Mouse (Mus musculus): ENCODE data around the gene Rhno1. TPM values are rescaled to one million over a fixed set of nuclear protein-coding genes. Genes with fewer than 3 reads are reported as not detected.
"Not testable (repeated sequence)": the region's sequence is repeated elsewhere in the genome, so short reads cannot be mapped to it uniquely, and the experiment has no call there.

Gene Rhno1
- polyA plus RNA-seq, 1 experiment from 2014 or later: 68.3 TPM

DNA sequence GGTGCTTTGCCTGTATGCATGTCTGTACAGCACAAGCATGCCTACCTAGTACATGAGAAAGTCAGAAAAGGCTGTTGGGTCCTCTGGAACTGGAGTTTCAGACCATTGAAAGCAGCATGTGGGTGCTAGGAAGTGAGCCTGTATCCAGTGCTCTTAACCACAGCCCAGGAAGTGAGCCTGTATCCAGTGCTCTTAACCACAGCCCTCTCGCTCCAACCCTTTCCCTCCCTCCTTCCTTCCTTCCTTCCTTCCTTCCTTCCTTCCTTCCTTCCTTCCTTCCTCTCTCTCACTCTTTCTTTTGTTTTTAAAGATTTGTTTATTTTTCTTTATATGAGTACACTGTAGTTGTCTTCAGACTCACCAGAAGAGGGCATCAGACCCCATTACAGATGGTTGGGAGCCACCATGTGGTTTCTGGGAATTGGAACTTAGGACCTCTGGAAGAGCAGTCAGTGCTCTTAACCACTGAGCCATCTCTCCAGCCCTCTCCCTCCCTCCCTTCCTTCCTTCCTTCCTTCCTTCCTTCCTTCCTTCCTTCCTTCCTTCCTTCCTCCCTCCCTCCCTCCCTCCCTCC is 18.0 kb upstream of the Rhno1 start:
- H3K9ac ChIP-seq (ENCODE audit: low read depth, low read length); ATAC-seq (replicated peaks; ENCODE audit: low FRiP score, low read depth); H3K36me3 ChIP-seq (ENCODE audit: insufficient read depth, low read length); H3K4me2 ChIP-seq (ENCODE audit: low read length); H3K4me3 ChIP-seq (replicated peaks; ENCODE audit: low read depth, low read length); H3K4me1 ChIP-seq (replicated peaks; ENCODE audit: insufficient read depth, low read length); H3K27ac ChIP-seq; H3K9me3 ChIP-seq (replicated peaks; ENCODE audit: low read length); H3K27me3 ChIP-seq (ENCODE audit: insufficient read depth, low read length); DNase-seq (ENCODE audit: low spot score): not testable (repeated sequence)
- 65% methylated on average over 1 of the region's 1 CpGs for WGBS
- TF ChIP-seq CTCF (IDR thresholded peaks at IDR 0.05; ENCODE audit: low read depth): peak; percentile 67

DNA sequence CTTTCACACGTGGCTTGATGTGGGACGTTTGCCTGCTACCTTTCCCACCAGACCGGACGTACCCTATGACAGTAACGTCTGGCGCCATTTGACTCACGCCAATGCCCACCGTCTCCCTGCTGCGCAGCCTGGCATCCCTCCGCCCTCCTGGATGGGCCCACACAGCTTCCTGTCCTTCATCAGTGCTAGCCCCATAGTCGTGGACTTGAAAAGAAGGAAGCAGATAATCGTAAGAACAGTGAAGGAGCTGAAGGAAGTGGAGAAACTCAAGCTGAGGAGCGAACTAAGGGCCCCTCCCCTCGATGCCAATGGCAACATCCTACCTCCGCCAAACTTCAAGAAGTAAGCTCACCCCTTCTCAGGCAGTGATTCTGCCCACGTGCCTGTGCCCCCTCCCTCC is 16.9 kb upstream of the Rhno1 start:
- no peak for DNase-seq (ENCODE audit: low spot score)
- H3K9me3 ChIP-seq (replicated peaks; ENCODE audit: low read length): no peaks in the 10 kb centered on the region
- H3K4me1 ChIP-seq (replicated peaks; ENCODE audit: insufficient read depth, low read length): no peaks in the 10 kb centered on the region
- H3K4me3 ChIP-seq (replicated peaks; ENCODE audit: low read depth, low read length): no peak overlapping the region
- WGBS: 80% methylated on average over 16 of the region's 16 CpGs
- H3K4me2 ChIP-seq (ENCODE audit: low read length): no peak overlapping the region
- no peak overlapping the region for H3K27ac ChIP-seq
- no peaks in the 10 kb centered on the region for H3K27me3 ChIP-seq (ENCODE audit: insufficient read depth, low read length)
- H3K36me3 ChIP-seq (ENCODE audit: insufficient read depth, low read length): peaks cover 3% of the 10 kb centered on the region; the same call in 1 of the 2 replicates
- no peak for TF ChIP-seq CTCF (IDR thresholded peaks at IDR 0.05; ENCODE audit: low read depth)
- no peak overlapping the region for H3K9ac ChIP-seq (ENCODE audit: low read depth, low read length)
- ATAC-seq (replicated peaks; ENCODE audit: low FRiP score, low read depth): no peak

DNA sequence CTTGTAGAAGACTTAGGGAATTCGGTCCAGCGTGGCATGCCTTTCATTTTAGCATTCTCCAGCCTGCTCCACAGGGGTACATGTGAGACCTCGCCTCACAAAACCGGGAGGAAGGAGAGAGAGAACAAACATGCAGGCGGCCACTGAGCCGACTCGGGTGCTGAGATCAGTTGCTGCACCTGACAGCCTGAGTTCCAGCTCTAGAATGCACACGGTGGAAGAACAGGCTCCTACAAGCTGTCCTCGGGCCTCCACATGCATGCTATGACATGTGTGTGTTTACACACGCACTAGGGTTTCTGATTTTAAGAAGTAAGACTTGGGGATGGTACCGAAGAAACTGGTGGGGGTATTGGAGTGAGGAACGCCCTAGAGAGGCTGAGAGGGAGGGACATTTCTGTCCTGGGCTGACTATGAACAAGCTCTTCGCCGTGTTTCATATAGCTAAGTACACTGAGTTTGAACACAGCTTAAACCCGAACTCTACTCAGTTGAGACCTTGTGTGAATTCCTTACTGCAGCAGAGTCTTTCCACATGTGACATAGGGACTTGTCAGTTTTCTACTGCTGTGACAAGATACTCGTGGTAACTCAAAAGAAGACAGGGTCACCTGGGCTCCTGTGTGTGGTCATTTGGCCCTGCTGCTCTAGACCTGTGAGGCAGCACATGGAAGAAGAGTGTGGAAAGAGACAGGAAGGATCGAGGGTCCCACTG is 13.8 kb upstream of the Rhno1 start:
- Histone ChIP-seq H3K4me1 (replicated peaks; ENCODE audit: insufficient read depth, low read length) (no peaks in the 10 kb centered on the region), H3K27me3 (ENCODE audit: insufficient read depth, low read length) (no peaks in the 10 kb centered on the region), H3K4me3 (replicated peaks; ENCODE audit: low read depth, low read length) (no peak overlapping the region), H3K27ac (no peak overlapping the region), H3K9ac (ENCODE audit: low read depth, low read length) (no peak overlapping the region), H3K36me3 (ENCODE audit: insufficient read depth, low read length) (peaks cover 30% of the 10 kb centered on the region), H3K9me3 (replicated peaks; ENCODE audit: low read length) (no peaks in the 10 kb centered on the region), H3K4me2 (ENCODE audit: low read length) (no peak overlapping the region)
- ATAC-seq (replicated peaks; ENCODE audit: low FRiP score, low read depth) (no peak), DNase-seq (ENCODE audit: low spot score) (no peak)
- TF ChIP-seq CTCF (IDR thresholded peaks at IDR 0.05; ENCODE audit: low read depth): no peak
- 89% methylated on average over 17 of the region's 17 CpGs for WGBS

DNA sequence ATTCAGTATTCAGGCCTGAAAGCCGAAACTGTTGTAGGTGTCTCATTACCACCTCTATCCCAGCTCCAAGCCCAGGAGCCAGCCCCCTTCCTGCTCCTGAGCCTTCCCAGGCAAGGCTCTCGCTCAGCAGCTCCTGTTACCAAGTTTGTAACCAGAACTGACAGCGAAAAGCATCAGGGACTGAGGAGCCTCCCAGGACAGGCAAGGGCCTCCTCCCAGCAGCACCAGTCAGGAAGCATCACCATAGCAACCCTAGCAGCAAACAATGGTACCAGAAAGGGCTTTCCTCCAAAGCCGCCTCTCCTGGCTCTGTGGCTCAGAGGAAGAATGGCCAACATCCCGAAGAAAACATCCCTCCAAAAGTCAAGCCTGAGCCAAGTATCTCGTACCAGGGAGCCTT is 12.5 kb upstream of the Rhno1 start, which contains the start of the genes Tex52 and Gm44596:
Gene Tex52 (plus strand): TSS at position 265 of the 400 bp plus-strand sequence.
Gene Gm44596 (plus strand): TSS at position 312 of the 400 bp plus-strand sequence.
- WGBS: 43% methylated on average over 6 of the region's 6 CpGs
- no peak within 1 kb of the TSS for H3K9ac ChIP-seq (ENCODE audit: low read depth, low read length)
- DNase-seq (ENCODE audit: low spot score): peak; percentile 72
- no peak within 1 kb of the TSS for H3K4me2 ChIP-seq (ENCODE audit: low read length)
- H3K27me3 ChIP-seq (ENCODE audit: insufficient read depth, low read length): no peaks in the 10 kb centered on the region
- peaks cover 41% of the 10 kb centered on the region for H3K36me3 ChIP-seq (ENCODE audit: insufficient read depth, low read length)
- no peaks in the 10 kb centered on the region for H3K4me1 ChIP-seq (replicated peaks; ENCODE audit: insufficient read depth, low read length)
- no peak within 1 kb of the TSS for H3K27ac ChIP-seq
- no peaks in the 10 kb centered on the region for H3K9me3 ChIP-seq (replicated peaks; ENCODE audit: low read length)
- no peak for TF ChIP-seq CTCF (IDR thresholded peaks at IDR 0.05; ENCODE audit: low read depth)
- peak; percentile 63 for ATAC-seq (replicated peaks; ENCODE audit: low FRiP score, low read depth)
- no peak within 1 kb of the TSS for H3K4me3 ChIP-seq (replicated peaks; ENCODE audit: low read depth, low read length)

DNA sequence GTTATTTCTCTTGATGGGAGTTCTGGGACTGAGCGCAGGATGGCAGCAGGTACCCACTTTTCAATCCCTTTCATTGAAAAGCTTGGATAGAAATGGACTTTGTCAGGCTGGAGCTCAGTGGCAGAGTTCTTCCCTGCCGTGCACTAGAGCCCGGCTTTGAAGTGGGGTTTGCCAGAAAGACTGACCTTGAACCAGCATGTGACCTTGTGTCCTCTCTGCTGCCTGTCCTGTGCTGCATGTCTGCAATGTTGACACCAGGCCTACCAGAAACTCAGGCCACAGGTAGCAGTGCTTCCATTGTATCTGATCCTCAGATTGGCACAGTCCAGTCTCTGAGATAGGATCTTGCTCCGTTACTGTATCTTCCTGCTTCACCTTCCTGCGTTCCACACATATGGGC is 7.3 kb upstream of the Rhno1 start:
- Histone ChIP-seq H3K4me2 (ENCODE audit: low read length) (no peak overlapping the region), H3K4me1 (replicated peaks; ENCODE audit: insufficient read depth, low read length) (no peaks in the 10 kb centered on the region), H3K36me3 (ENCODE audit: insufficient read depth, low read length) (peaks cover 63% of the 10 kb centered on the region), H3K27ac (no peak overlapping the region), H3K9me3 (replicated peaks; ENCODE audit: low read length) (no peaks in the 10 kb centered on the region), H3K9ac (ENCODE audit: low read depth, low read length) (no peak overlapping the region), H3K27me3 (ENCODE audit: insufficient read depth, low read length) (no peaks in the 10 kb centered on the region), H3K4me3 (replicated peaks; ENCODE audit: low read depth, low read length) (no peak overlapping the region)
- DNase-seq (ENCODE audit: low spot score) (no peak), ATAC-seq (replicated peaks; ENCODE audit: low FRiP score, low read depth) (no peak)
- 90% methylated on average over 5 of the region's 5 CpGs for WGBS
- TF ChIP-seq CTCF (IDR thresholded peaks at IDR 0.05; ENCODE audit: low read depth): no peak

DNA sequence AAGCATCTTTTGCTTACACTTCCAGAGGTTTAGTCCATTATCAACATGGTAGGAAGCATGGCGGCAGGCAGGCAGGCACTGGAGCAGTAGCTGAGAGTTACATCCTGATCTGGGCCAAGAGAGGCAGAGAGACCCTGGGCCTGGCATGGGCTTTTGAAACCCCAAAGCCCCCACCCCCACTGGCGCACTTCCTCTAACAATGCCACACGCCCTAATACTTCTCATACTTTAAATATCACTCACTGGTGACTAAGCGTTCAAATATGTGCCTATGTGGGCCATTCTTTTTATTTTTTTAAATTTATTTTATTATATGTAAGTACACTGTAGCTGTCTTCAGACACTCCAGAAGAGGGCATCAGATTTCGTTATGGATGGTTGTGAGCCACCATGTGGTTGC is 3.8 kb upstream of the Rhno1 start:
- Histone ChIP-seq H3K36me3 (ENCODE audit: insufficient read depth, low read length) (peaks cover 35% of the 10 kb centered on the region), H3K9ac (ENCODE audit: low read depth, low read length) (no peak overlapping the region), H3K4me1 (replicated peaks; ENCODE audit: insufficient read depth, low read length) (0 out of 2 replicates have a peak, but pooled peaks cover 4% of the 10 kb centered on the region), H3K27ac (no peak overlapping the region), H3K4me3 (replicated peaks; ENCODE audit: low read depth, low read length) (no peak overlapping the region), H3K27me3 (ENCODE audit: insufficient read depth, low read length) (no peaks in the 10 kb centered on the region), H3K9me3 (replicated peaks; ENCODE audit: low read length) (no peaks in the 10 kb centered on the region), H3K4me2 (ENCODE audit: low read length) (no peak overlapping the region)
- over 99% methylated on average over 5 of the region's 5 CpGs for WGBS
- TF ChIP-seq CTCF (IDR thresholded peaks at IDR 0.05; ENCODE audit: low read depth): no peak
- no peak for DNase-seq (ENCODE audit: low spot score)
- ATAC-seq (replicated peaks; ENCODE audit: low FRiP score, low read depth): no peak

All from kidney, postnatal 0 days (tissue).